Mouse (Mus musculus): Measurements from ENCODE around the gene Rpgrip1l.

Gene Rpgrip1l

DNA sequence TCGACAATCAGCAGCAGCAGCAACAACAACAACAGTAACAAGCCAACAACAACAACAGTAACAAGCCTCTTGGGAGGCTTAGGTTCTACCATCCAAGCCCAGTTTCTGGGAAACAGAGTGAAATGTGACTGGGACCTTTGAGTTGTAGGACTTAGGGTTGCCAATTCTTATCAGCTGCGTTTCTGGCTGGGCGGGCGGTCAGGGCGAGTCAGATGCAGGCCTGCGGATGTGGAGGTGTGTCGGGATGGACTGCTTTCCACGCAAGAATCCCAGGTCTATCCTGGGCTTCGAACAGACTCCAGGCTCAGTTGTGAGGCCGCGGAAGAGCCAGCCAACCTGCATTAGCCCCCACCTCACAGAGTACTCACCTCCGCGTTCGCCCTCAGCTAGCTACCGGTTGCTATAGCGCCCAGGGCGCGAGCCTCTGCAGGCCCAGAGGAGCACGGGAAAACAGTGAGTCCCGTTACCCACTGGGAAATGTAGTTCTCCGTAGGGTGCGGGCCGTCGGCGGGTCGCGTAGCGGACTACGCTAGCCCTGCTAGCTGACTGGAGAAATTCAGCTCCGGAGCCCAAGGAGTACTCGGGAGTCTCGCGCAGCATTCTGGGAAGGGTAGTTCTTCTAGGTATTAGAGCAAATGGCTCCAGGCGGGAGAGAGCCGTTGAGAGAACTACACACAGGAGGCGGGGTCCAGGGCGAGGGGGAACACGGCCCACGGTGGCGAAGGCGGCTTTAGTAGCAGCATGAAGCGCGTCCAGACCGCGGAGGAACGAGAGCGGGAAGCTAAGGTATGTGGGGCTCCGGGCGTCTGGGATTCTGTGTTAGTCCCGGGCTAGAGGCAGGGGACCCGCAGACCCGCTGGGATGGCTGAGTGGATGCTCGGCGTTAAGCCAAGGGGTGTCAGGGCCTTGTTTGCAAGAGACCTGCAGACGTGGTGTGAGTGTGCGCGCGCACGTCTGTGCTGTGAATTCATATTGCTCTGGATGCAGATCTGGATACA lies at the start of gene Rpgrip1l, which contains the start of gene Fto:
TSS of gene Rpgrip1l (minus strand) at position 428 of the 998 bp plus-strand sequence.
TSS of gene Fto (plus strand) at position 691 of the 998 bp plus-strand sequence.
- in situ Hi-C loops (cut with MboI, MseI), result no loop called here

DNA sequence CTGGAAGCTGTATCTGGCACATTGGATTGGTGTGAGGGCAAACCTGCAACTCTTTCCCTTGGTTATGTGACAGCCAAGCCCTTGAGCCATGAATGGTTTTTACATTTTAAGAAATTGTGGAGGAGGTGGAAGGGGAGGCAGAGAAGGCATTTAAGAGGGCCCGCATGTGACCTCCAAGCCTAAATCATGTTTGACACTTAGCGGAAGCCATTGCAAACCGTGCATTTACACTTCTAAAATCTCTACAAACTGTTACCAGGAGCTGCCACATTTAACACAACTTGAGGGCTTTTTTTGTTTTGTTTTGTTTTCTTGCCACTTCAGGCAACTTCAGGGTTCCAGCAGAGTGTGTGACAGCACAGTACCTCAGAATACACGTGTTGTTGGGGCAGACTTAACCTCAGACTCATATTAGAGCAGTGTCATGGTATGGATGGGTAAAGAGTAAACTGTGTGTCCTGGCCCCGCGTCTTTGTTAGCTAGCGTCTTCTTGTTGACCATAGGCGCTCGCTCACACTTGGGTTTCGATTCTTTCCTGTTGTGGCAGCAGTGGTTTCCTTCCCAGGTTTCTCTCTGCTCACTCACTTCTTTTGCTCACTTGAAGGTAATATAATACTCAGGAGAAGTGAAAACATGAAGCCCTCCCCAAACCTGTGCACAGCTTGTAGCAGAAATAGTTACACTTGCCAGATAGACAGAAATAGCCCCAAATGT lies 47.7 kb upstream of the Rpgrip1l start:
- in situ Hi-C loops (cut with MboI, MseI), result no loop called here

DNA sequence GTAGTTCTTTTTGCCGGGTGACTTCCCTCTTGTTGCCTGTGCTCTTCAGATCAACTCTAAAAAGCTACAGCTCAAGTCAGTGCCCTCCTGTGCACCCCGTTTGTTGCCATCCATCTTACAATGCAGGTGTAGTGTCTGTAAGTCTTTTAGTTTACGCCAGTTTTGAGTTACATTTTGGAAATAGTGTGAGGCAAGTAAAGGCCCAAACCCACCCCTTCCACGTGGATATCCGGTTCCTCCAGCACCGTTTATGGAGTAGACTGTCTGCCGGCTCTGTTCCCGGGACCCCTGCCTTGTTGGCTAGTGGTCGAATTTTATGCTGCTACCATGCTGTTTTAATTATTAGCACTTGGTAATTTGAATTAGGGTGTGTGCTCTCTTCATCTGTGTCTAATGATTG lies 46.4 kb upstream of the Rpgrip1l start:
- in situ Hi-C loops (cut with MboI, MseI), result no loop called here

DNA sequence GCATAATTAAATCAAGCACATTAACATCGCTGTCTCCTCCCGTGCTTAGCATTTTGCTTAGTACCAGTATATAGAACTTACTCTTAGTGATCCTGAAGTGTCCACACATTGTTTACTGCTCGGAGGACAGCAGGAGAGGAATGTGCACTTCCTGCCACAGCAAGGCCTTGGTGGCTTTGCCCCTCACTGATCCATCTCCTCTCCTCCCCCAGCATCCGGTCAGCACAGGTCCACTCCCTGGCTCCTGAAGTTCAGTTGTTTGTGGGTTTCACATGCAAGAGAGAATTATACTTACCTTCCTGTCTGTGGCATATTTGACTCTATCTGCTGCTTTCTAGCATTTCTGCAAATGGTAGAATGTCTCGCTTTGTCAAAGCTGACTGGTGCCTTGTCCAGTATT lies 45.0 kb upstream of the Rpgrip1l start:
- in situ Hi-C loops (cut with MboI, MseI), result no loop called here

DNA sequence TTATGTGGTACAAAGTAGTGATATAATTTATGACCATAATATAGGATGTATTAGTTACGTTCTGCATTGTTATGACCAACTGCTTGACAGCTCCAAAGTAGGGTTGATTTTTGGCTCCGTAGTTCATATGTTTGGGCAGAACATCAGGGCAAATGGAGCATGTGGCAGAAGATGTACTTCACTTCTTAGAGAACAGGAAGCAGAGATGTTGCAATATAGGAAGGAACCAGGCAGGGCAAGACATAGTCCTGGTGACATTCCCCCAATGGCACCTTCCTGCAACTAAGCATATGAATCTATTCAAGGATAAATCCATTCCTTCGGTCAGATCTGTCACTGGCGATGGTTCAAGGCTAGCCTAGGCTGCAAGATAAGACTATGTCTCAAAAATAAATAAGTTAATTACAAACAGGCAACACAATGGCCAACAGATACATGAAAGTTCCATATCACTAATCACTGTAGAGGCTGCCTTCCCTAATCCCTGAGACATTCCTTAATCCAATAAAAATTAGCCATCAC lies 44.5 kb upstream of the Rpgrip1l start:
- in situ Hi-C loops (cut with MboI, MseI), result no loop called here

DNA sequence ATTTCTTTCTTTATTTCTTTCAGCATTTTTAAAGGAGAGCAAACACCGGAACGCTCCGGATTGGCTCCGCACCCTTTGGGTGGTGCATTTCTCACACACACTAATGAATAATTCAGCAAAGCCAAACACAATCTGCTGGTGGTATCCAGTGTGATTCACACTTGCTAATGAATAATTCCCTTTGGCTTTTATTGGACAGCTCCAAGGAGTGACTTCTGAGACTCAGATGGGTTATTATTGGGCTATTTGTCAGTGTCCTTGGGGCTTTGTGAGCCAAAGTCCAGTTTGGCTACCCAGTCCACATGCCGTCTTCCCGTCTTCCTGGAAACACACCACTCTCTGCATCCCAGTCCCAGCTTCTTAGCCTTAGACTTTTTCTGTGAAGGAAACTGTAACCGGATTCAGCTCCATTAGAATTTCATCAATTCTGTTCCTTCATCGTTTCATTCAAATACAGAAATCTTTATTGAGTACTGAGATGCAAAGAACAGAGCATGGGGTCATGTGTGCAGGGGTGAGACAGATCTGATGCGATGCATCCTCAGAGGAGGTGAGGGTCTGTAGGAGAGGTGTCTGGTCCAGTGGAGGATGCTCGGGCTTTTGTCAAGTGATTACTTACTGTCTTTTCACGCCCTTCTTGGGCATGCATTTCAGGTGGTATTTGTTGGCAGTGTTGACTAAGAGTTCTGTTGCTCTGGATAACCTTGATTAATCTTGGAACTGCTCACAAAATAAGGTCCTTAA lies 43.1 kb upstream of the Rpgrip1l start:
- in situ Hi-C loops (cut with MboI, MseI), result no loop called here

DNA sequence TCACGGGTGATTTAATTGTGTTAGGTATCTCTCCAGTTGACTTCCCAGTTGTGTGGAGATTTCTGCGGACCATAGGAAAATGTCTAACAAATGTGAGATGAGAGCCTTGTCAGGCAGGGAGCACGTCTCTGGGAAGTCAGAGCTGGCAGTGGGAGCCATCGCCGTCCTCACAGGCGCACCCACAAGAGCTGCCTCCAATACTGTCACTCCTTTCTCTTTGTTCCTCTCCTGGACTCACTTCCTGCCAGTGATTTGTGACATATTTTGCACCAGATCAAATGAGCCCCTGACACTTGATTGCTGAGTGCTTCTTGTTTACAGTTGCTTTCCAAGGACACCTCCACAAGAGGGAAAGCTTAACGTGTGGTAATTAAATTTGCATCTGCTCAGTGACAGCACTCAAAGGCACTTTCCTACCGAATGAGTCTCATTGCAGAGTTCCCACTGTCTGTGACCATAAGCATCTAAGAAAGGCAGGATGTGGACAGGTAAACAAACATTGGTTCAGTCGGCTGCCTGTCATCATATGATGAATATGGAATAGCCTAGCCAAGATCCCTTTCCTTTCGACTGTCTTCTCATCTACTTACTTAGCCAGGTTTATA lies 42.3 kb upstream of the Rpgrip1l start:
- in situ Hi-C loops (cut with MboI, MseI), result no loop called here

DNA sequence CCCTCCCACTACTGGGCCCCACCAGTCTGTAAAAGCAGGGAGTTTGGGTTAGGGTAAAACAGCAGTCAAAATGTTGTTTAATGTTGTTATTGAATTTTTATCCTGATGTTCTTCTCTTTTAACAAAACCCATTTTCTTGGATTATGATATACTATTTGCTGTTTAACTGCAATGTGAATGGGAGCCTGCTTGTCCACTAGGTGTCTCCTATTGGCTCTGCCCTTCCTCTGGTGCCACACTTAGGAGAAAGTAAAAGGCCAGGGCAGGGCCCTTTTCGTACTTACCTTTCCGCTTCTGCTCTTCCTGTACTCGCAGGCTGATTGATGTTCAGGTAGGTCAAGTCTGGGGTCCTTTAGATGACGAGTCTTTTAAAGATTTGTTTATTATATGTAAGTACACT lies 40.8 kb upstream of the Rpgrip1l start:
- in situ Hi-C loops (cut with MboI, MseI), result no loop called here

DNA sequence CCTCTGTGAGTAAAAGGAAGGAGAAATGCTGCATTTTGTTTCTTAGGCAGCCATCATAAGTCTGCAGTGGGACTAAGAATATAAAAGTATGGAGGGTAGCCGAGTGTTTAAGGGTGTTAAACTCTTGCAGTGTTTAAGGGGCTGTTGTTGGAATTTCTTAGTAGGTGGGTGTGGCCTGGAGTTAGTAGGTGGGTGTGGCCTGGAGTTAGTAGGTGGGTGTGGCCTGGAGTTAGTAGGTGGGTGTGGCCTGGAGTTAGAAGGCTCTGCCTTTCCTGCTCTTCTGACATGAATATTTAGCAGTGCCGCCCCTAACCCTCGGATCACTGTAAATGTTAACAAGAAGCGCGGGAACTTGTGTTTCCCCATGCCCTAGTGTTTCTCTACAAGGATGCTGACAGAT lies 40.0 kb upstream of the Rpgrip1l start:
- in situ Hi-C loops (cut with MboI, MseI), result no loop called here

DNA sequence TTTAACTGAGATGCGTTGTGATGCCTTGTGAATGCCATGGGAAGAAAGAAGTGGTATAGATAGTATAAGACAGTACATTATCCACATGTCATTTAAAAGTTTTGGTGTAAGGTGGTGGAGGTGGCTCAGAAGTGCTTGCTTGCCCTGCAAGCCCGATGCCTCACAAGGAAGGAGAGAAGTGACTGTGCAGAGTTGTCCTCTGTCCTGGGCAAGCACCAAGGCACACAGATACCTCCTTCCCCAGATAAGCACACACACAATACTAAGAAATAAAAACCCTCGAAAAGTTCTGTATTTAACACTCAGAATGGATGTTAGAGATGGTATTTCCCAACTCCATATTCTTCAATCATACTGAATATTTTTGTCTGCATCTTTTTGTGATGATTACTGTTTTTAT lies 39.5 kb upstream of the Rpgrip1l start:
- in situ Hi-C loops (cut with MboI, MseI), result no loop called here

DNA sequence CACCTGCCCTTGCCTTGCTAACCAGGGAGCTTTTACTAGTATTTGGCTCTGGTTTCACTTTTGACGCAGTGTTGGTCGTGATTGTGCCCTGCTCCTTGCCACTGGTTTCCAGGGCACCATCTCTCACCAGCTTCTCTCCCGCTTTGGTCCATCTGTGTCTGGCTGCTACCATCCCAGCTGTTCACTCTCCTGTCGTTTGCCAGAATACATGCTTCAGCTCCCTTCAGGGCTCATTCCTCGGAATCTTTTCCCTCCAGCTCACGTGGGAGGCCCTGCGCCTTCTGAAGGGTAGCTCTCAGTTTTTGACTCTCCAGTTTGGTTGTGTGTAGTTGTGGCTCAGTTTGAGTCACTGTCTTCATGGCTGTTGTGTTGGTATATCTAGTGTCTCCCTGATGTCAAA lies 37.6 kb upstream of the Rpgrip1l start:
- in situ Hi-C loops (cut with MboI, MseI), result no loop called here

DNA sequence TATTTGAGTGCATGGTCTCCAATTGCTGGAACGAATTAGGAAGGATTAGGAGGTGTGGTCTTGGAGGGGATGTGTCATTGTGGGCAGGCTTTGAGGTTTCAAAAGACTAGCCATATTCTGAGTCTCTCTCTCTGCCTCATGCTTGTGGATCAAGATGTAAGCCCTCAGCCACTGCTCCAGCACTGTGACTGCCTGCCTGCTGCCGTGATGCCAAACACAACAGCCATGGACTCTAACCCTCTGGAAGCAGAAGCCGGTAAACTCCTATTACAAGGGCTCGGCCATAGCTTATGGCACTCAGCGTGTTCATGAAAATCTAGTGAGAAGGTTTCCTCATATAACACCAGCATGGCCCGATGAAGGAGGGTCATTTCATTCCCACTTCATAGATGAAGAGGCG lies 36.8 kb upstream of the Rpgrip1l start:
- in situ Hi-C loops (cut with MboI, MseI), result no loop called here

DNA sequence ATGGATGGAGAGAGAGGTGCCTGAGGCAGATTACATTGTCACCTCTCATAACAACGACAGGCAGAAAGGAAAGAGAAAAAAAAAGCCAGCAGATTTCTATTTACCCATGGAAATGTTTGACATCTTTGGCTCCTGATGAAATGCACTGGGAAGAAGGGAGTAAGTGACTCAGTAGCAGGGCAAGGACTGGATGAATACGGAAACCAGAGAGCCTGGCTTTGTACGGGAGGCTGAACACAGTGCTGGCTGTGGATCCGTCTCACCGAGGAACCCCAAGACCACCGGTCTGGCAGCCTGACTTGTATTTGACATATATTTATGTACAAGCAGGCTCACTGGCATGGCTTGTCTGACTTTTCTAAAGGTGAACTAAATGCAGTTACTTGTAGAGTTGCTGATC lies 34.5 kb upstream of the Rpgrip1l start:
- in situ Hi-C loops (cut with MboI, MseI), result no loop called here

DNA sequence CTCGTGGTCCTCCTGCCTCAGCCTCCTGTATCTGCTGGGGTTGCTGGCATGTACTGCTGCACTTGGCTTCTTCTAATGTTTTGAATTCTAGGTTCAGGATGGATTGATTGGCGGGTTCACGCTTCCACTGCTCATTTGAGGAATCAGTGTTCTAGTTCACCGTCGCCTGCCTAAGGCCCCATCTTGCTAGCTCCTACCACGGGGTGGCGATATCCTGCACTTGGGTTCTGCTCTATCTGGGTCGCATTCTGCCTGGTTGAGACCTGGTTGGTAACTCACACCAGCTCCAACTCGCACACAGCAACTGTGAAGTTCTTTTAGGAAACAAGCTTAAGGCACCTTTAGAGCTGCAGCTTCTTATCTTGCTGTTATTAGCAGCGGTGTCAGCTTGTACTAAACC lies 34.1 kb upstream of the Rpgrip1l start:
- in situ Hi-C loops (cut with MboI, MseI), result no loop called here

DNA sequence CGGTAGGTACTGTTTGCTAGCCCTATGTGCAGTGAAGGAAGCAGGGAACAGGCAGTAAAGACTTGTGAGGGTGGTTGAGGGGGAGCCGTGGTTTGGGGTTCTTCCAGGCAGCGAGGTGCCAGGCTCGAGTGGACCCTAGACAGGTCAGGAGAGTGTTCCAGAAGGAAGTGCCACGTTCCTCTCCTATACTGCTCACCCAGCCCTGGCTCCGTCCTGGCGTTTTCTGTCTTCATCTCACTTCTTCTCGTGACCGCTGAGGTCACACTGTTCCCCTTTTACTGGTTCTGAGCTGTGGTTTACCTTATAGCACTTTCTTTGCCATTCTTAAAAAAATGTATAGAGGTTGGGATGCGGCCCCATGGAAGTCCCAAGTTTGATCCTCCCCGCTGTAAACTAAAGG lies 31.6 kb upstream of the Rpgrip1l start:
- in situ Hi-C loops (cut with MboI, MseI), result no loop called here

DNA sequence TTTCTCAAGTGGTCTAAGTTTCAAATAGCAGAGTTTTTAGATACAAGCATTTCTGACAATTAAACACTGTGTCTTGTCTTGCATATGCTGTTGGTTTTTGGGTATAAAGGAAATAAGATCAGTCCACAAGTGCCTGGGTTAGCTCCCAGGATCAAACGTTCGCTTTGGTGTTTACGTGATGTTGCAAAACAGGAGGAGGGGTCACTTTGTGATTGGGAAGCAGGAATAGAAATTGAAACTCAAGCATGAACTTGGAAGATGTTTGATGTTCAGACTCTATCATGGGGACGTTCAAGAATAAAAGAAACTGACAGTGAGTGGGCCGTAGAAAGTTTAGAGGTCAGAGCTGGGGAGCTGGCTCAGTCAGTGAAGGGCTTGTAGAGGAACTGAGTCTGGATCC lies 29.7 kb upstream of the Rpgrip1l start:
- in situ Hi-C loops (cut with MboI, MseI), result no loop called here

DNA sequence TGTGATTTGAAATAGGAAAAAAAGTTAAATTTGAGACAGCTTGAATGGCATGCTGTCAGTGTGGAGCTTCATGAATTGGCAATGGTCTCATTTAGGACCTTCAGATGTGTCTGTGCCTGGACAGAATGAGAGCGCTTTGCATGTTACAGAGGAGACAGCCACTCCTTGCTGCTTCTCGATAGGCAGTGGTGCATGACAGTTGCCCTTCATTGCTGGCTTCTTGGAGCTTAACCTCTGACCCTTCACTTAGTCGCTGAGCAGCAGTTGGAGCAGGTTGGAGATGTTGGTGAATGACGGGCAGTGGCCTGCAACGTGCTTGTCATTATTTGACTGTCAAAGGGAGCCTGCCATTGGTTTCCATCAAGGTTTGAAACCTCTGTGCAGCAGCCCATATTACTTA lies 29.1 kb upstream of the Rpgrip1l start:
- in situ Hi-C loops (cut with MboI, MseI), result no loop called here

DNA sequence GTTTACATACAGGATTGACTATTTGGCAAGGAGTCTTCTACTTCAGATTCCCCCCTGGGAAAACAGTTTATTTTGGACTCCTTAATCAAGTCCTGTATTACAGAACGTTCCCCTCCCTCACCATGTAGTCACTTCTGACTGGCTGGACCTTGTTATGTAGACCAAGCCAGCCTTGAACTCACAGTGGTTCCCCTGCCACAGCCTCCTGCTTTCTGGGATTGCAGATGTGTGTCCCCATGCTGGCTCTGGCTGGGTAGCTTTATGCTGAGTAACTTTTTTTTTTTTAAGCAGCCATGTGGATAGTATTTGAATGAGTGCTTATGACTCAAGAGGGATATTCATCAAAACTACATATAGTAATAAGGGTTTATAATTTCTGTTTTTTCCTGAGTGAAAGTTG lies 27.7 kb upstream of the Rpgrip1l start:
- in situ Hi-C loops (cut with MboI, MseI), result no loop called here

DNA sequence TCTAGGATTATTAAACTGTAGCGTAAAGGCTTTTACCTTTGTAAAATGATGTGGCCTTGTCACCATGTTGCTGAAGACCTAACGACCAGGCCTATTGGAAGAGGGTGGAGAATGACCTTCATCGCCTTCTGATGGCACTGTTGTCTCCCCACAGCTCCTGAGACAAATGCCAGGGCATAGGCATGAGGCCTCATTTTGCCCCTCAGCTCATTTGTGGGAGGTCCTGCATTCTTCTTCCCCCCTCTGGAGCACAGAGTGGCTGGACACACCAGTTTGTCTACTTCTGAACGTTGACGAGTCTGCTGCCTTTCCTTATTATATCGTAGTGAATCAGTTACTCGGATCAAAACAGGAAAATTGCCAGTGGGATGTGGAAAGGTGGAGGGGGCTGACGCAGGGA lies 26.6 kb upstream of the Rpgrip1l start:
- in situ Hi-C loops (cut with MboI, MseI), result no loop called here

DNA sequence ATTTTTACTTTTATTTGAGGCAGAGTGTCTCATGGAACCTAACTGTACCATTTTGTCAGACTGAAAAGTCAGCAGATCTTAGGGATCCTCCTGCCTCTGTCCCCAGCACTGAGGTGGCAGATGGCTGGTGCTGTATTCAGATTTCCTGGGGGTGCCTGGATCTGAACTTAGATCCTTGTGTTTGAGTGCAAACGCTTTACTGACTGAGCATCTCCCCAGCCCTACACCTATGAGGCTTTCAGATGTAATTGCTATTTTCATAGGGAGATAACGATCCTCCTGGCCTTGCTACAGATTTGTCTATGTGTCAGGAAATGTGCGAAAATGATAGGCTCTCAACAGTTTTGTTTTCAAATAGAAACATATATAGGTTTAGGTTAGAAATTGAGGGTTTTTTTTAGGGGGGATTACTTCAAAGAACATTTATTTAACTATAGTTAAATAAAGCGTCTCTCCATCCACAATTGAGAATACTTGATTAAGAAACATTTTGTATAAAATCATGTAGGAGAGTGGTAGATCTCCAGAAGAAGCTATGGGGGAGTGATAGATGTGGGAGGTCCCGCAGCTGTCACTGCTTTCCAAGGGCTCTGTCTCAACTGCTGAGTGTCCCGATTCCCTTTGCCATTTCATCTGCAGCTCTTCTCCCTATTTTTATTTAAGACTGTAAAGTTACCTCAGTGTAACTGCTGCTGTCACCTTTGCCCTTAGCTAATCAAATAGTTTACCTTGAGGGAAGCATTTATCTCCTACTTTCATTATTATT lies 25.5 kb upstream of the Rpgrip1l start:
- in situ Hi-C loops (cut with MboI, MseI), result no loop called here

DNA sequence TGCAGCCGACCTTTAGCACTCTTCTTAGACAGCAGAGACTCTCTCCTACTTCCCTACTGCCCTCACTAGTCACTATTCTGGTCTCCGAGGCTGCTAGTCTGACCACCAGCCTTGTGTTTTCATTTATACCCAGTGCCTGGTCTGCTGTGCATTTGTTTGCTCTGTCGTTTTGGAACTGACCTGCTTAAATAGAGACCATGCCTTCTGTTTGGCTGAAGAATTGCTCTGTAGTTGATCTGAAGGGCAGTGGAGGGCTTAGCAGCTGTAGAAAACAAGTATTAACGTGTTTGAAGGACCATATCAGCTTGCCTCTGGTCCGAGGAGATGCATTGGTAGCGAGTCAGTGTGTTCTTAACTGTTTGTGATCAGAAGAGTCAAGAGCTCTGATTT lies 16.4 kb upstream of the Rpgrip1l start:
- in situ Hi-C loops (cut with MboI, MseI), result no loop called here
